Mouse (Mus musculus): ENCODE results near the gene Dglucy. TPM values are rescaled to one million over a fixed set of nuclear protein-coding genes. Genes with fewer than 3 reads are reported as not detected.

Gene Dglucy
- polyA plus RNA-seq, 1 experiment from 2014 or later: 3.6 TPM

Other genes starting within 250 kb of the Dglucy start
- gene Rps6ka5, start 52.1 kb upstream of the Dglucy start, polyA plus RNA-seq (2014; fragmentation: Nextera tagmentation; extraction: Ambion mirVana): 3.6 and 5.5 TPM in 2 replicates
- gene Gpr68, start 129.1 kb downstream of the Dglucy start, polyA plus RNA-seq (2014; fragmentation: Nextera tagmentation; extraction: Ambion mirVana): 0.14 and 0.34 TPM in 2 replicates
- gene Ccdc88c, start 250.0 kb downstream of the Dglucy start, polyA plus RNA-seq (2014; fragmentation: Nextera tagmentation; extraction: Ambion mirVana): 10.4 and 15.3 TPM in 2 replicates

All from kidney, embryonic 14.5 days (tissue).